Mouse (Mus musculus): ENCODE data around the gene Hip1r. TPM values are rescaled to one million over a fixed set of nuclear protein-coding genes. Genes with fewer than 3 reads are reported as not detected.

Hip1r gene
- 0.77 TPM for polyA plus RNA-seq (2014; fragmentation: Illumina TruSeq; extraction: RNeasy Lipid Tissue Mini Kit (QIAGEN cat#74804); ENCODE audit: low read depth, low replicate concordance)

DNA sequence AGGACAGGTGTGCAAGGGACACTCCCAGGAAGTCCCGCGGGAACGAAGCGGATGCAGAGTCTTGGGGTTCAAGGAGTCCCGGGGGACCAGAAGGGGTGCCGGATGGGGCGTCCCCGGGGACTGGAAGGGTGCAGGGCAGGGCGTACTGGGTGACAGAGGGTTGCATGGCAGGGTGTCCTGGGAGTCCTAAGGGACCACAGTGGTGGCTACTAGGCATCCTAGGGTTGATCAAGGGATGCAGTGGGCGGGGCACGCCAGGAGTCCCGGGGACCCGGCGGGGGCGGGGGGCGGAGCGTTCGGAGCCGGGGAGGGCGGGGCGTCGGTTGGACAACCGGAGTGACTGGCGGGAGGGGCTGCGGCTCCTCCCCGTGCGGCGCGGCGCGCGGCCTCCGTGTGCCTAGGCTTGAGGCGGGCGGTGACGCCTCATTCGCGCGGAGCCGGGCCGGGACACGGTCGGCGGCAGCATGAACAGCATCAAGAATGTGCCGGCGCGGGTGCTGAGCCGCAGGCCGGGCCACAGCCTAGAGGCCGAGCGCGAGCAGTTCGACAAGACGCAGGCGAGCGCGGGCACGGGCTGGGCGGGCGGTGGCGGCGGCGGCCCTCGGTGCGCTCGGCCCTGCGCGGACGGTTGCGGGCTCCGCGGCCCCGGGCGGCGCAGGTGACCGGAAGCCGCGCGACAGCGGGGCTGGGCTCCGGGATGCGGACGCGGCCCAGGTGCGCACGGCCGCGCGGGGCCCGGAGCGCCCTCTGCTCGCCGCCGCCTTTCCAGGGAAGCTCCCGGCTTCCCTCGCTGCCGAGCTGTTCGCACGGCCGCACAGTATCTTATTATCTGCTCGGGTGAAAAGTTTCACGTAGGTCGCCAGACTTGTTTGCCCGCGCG lies at the start of gene Hip1r:
Hip1r (plus strand) TSS at position 330 of the 880 bp plus-strand sequence.

DNA sequence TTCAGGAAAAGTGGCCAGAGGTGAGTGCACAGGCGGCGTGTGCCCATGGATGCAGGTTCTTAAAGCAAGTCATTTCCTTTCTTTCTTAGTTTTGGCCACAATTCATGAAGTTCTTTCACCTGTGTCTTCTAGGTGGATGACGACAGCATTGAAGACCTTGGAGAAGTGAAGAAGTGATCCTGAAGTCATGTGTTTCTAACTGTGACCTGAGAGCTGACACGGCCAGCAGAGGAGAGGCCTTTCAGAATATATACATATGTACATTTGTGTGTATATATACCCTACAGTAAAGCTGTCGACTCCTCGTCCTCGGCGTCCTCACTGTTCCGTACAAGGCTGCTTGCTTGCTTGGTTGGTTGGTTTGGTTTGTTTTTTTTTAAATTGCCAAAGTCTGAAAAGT lies 46.3 kb upstream of the Hip1r start, which contains the start of gene Gm43518:
Gm43518 (plus strand) TSS at position 301 of the 400 bp plus-strand sequence.

DNA sequence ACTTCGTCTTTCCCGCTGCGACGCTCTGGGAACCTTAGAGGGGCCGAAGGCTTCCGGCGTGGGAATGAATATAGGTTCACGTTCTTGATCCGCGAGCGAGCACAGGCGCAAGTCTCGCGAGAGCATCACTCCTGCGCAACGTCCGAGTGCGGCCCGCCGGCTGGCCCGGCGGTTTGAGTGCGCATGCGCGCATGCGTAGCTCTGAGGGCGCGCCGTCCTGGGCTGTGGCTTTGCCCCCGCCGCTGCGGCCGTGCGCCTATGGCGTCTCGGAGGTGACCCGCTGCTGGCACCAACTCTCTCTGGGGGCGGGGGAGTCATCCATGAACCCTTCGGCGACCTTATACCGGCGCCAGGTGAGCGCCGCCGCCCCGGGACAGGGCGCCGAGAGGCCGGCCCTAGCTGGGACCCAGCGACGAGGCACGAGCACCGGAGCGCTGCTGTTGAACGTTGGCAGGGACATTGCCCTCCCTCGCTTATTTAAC lies 42.9 kb upstream of the Hip1r start, which contains the start of gene Ccdc62:
Ccdc62 (plus strand) TSS at position 172 of the 482 bp plus-strand sequence.

DNA sequence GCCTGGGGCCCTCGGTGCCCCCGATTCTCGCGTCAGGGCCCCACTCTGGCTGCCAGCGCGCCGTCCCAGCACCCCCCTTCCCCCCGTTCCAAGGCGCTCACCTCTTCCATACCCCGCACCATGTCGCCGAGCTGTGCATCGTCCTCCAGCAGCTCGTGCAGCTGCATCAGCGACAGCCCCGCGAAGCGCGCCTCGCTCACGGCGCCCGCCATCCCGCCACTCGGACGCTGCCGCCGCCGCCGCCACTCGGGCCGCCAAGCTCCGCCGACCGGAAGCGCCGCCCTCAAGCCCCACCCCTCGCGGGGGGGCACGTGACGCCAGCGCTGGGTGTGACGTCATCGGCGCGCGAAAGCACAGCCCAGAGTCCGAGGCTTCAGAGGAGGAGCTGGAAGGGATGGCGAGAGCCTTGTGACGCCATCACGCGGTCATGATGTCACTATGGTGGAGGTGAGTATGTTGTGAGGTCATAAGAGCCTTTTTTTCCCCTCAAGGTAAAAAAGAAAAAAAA lies 58.6 kb downstream of the Hip1r start, which contains the start of gene Vps37b:
Vps37b (minus strand) TSS at position 270 of the 508 bp plus-strand sequence.

Other genes starting within 250 kb of the Hip1r start
- 172 TPM for gene Rsrc2, start 224.2 kb upstream of the Hip1r start, polyA plus RNA-seq (2014; fragmentation: Illumina TruSeq; extraction: RNeasy Lipid Tissue Mini Kit (QIAGEN cat#74804); ENCODE audit: low read depth, low replicate concordance)
- gene Kntc1, start 223.9 kb upstream of the Hip1r start, polyA plus RNA-seq (2014; fragmentation: Illumina TruSeq; extraction: RNeasy Lipid Tissue Mini Kit (QIAGEN cat#74804); ENCODE audit: low read depth, low replicate concordance) = 34.4 TPM
- gene Hcar2, start 108.1 kb upstream of the Hip1r start, polyA plus RNA-seq (2014; fragmentation: Illumina TruSeq; extraction: RNeasy Lipid Tissue Mini Kit (QIAGEN cat#74804); ENCODE audit: low read depth, low replicate concordance) = not detected
- not detected for gene Hcar1, start 93.6 kb upstream of the Hip1r start, polyA plus RNA-seq (2014; fragmentation: Illumina TruSeq; extraction: RNeasy Lipid Tissue Mini Kit (QIAGEN cat#74804); ENCODE audit: low read depth, low replicate concordance)
- 294 TPM for gene Denr, start 66.5 kb upstream of the Hip1r start, polyA plus RNA-seq (2014; fragmentation: Illumina TruSeq; extraction: RNeasy Lipid Tissue Mini Kit (QIAGEN cat#74804); ENCODE audit: low read depth, low replicate concordance)
- 2.5 TPM for gene Gm43518, start 46.2 kb upstream of the Hip1r start, polyA plus RNA-seq (2014; fragmentation: Illumina TruSeq; extraction: RNeasy Lipid Tissue Mini Kit (QIAGEN cat#74804); ENCODE audit: low read depth, low replicate concordance)
- gene Ccdc62, start 42.9 kb upstream of the Hip1r start, polyA plus RNA-seq (2014; fragmentation: Illumina TruSeq; extraction: RNeasy Lipid Tissue Mini Kit (QIAGEN cat#74804); ENCODE audit: low read depth, low replicate concordance) = 177 TPM
- gene Vps37b, start 58.6 kb downstream of the Hip1r start, polyA plus RNA-seq (2014; fragmentation: Illumina TruSeq; extraction: RNeasy Lipid Tissue Mini Kit (QIAGEN cat#74804); ENCODE audit: low read depth, low replicate concordance) = 7.9 TPM
- gene Abcb9, start 122.2 kb downstream of the Hip1r start, polyA plus RNA-seq (2014; fragmentation: Illumina TruSeq; extraction: RNeasy Lipid Tissue Mini Kit (QIAGEN cat#74804); ENCODE audit: low read depth, low replicate concordance) = 1.3 TPM
- 3.0 TPM for gene Ogfod2, start 138.7 kb downstream of the Hip1r start, polyA plus RNA-seq (2014; fragmentation: Illumina TruSeq; extraction: RNeasy Lipid Tissue Mini Kit (QIAGEN cat#74804); ENCODE audit: low read depth, low replicate concordance)
- gene Arl6ip4, start 142.5 kb downstream of the Hip1r start, polyA plus RNA-seq (2014; fragmentation: Illumina TruSeq; extraction: RNeasy Lipid Tissue Mini Kit (QIAGEN cat#74804); ENCODE audit: low read depth, low replicate concordance) = 4.3 TPM

Measured in testis, adult 10 weeks (tissue).